Mouse (Mus musculus): ENCODE measurements around the gene Lyg2.
A peak's percentile ranks its signal among the peaks of the same experiment; 100 is the strongest.

The Lyg2 gene

GRCm38 (mm10) chr1:37877736-37878460 lies 38.4 kb downstream of the Lyg2 start:
- DNase-seq (ENCODE audit: low read depth): no peak

- no peak for DNase-seq (ENCODE audit: low read depth)
Observed at GRCm38 (mm10) chr1:37873157-37873556, 43.1 kb downstream of the Lyg2 start.

GRCm38 (mm10) chr1:37872131-37873067 lies 43.9 kb downstream of the Lyg2 start:
- peak; percentile 48 for DNase-seq (ENCODE audit: low read depth)

DNA sequence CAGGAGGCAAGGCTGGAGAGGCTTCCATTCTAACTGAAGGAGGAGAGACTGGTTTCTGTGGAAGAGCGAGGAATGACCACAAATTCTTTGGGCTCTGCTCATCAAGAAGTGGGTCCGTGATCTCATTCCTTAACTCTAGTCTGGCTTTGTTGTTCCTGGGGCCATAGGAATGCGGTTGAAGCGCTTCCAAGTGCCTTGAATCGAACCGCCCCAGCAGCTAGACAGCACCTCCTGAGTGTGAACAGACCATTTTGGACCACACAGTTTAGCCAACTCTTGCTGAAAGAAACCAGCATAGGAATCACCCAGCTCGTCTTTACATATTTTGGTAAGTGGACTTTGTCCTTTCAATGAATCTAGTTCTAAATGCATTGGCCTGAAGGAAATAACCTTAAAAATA lies 44.6 kb downstream of the Lyg2 start, which contains the start of gene Lipt1:
Gene Lipt1 (plus strand): TSS at position 35 of the 400 bp plus-strand sequence.
- peak; percentile 47 for DNase-seq (ENCODE audit: low read depth)

DNA sequence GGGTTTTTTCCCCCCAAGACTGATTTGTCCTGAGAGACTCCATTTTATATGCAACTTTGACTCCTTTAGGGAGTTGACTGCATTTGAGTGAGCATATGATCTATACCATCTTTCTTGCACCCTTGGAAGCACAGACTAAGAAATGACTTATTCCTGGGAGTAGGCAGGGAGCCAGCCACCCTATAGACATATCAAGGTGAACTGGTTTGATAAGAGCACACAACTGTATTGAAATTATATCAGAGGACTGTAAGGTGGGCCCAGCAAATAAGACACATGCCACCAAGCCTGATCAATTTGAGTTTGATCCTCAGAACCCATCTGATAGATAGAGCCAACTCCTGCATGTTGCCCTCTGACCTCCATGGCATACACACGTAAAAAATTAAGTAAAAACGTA lies 46.9 kb downstream of the Lyg2 start:
- no peak for DNase-seq (ENCODE audit: low read depth)

GRCm38 (mm10) chr1:37868640-37869039 lies 47.7 kb downstream of the Lyg2 start:
- DNase-seq (ENCODE audit: low read depth): no peak

- no peak for DNase-seq (ENCODE audit: low read depth)
Observed at GRCm38 (mm10) chr1:37867684-37868322, 48.5 kb downstream of the Lyg2 start.

GRCm38 (mm10) chr1:37867056-37867455 lies 49.2 kb downstream of the Lyg2 start:
- DNase-seq (ENCODE audit: low read depth): no peak

DNA sequence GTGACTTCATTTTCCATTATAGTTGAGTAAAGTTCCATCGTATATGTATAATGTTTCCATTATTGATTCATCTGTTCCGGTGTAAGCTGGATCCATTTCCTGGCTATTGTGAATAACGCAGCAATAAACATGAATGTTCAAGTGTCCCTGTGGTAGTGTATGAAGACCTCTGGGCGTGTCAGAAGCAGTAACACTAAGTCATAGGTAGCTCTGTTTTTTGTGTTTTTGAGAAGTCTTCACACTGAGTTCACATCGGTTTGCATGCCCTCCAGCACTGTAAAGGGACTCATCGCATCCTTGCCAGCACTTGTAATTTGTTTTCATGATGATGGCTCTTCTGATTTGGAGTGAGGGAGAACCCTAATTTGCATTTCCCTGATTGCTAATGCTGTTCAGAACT lies 50.0 kb downstream of the Lyg2 start, which contains the start of gene Tsga10:
Gene Tsga10 (minus strand): TSS at position 144 of the 400 bp plus-strand sequence.
- DNase-seq (ENCODE audit: low read depth): no peak

DNA sequence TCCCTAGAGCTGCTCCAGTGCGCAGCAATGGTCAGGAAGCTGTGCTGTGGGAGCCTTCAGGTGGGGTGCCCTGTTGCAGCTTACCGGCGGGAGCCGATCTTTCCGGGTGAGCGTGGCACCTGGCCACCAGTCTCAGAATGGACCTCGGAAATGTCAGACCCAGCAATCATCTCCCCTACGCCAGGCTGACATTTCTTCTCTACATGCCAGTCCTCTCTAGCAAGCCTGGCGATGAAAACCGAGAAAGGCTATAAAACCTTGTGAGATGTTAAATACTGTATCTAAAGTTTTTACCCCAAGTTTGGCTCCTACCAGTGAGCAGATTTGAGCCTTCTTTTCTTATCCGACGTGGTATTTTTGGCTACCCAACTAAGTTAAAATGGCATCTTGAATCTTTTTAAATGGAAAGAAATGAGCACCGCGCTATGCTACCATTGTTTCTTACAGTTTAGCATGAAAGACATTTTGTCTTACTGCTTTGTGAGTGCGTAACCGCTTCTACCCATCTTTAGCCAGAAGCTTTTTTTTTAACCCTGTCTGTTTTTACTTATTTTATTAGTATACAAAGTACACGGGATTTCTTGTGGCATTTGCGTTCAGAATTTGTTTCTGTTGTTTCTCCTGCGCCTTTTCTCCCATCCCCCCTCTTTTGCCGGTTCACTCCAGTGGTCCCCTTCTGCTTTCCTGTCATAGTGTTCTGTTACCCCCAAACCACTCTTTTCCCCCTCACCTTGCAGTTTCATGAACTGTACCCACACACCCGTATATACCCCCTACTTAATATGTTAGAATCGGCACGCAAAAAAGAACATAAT lies 50.7 kb downstream of the Lyg2 start:
- no peak for DNase-seq (ENCODE audit: low read depth)

DNA sequence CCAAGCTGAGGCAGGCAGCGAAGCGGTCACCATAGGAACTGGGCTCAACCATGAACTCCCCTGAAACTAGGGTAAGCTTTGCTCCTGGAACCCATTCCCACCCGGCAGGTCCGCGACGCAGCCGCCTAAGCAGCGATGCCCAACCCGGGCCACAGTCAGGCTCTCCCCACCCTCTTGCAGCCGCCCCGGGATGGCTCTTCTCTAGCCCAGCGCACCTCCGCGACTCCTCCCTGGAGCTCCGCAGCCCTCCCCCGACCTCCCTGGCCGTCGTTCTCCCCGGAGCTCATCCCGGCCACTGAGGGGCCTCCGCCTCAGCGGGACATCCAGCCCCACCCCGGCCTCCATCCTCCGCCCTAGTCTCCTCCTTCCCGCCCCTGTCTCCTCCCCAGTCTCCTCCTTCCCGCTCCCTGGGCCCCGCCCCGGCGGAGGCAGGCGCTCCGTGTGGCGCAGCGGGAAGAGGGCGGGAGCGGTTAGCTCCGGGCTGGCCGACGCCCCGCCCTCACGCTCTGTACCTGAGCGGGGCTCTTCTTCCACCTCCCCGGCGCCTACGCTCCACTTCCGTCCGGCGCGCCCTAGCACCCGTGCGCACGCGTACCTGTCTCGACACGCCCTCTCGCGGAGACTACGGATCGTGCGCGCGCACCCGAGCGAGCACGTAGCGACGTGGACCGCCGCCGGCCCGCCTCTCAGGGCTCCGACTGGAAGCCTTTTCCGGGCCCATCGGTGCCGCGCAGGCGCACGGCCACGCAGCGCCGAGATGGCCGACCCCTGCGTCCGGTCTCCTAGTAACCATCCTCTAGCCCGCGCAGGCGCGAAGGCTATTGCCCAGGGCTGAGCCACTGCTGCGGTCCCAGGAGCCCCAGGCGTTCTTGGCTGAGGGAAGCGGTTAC lies 51.5 kb downstream of the Lyg2 start:
- peak; percentile 98 for DNase-seq (ENCODE audit: low read depth)

All from fibroblast of lung, adult 2 months (primary cell).